Mouse (Mus musculus) MEL (cell line): ENCODE data around the gene Ucp3. TPM values are rescaled to one million over a fixed set of nuclear protein-coding genes. Genes with fewer than 3 reads are reported as not detected.

Source experiments
- DNase-seq: peaks from one replicate; pipeline ENCODE4 v3.0.0; 2011; ENCODE audit warnings: low read depth, low spot score
- H3K27ac ChIP-seq: 2 replicates; pipeline ENCODE4 v1.5.1; 2012; ENCODE audit warnings: low read depth, mild to moderate bottlenecking, control low read depth, low read length, moderate library complexity; ENCODE audit not compliant: control insufficient read depth
- H3K27me3 ChIP-seq, 2 experiments: fragments of 150-350 bp in 1 of 2; sonication (generic) in 1 of 2; 2 replicates each; pipeline ENCODE4 v1.6.1; 2012; ENCODE audit warnings: low read length in 2 of 2, mild to moderate bottlenecking in 2 of 2, improper control_type of control experiment in 1 of 2, moderate library complexity in 1 of 2; ENCODE audit not compliant: insufficient read depth in 2 of 2, control insufficient read depth in 1 of 2
- H3K36me3 ChIP-seq, 2 experiments: 2 replicates each; pipeline ENCODE4 v1.6.1; 2012 to 2014; ENCODE audit warnings: low read length in 2 of 2, improper control_type of control experiment in 1 of 2, inconsistent platforms in 1 of 2, mild to moderate bottlenecking in 1 of 2; ENCODE audit not compliant: insufficient read depth in 2 of 2, control insufficient read depth in 1 of 2
- H3K4me1 ChIP-seq, 2 experiments: fragments of 150-350 bp in 1 of 2; sonication (generic) in 1 of 2; 2 replicates each; pipeline ENCODE4 v1.6.1; 2012; ENCODE audit warnings: low read length in 2 of 2, improper control_type of control experiment in 1 of 2, mild to moderate bottlenecking in 1 of 2; ENCODE audit not compliant: insufficient read depth in 2 of 2, control insufficient read depth in 1 of 2
- H3K4me3 ChIP-seq, 2 experiments: fragments of 150-350 bp in 1 of 2; sonication (generic) in 1 of 2; 2 replicates each; pipeline ENCODE4 v1.5.1; 2012; ENCODE audit warnings: low read depth in 2 of 2, low read length in 2 of 2, mild to moderate bottlenecking in 2 of 2, moderate library complexity in 2 of 2, control low read depth in 1 of 2, improper control_type of control experiment in 1 of 2; ENCODE audit not compliant: control insufficient read depth in 1 of 2, insufficient read depth in 1 of 2
- H3K79me2 ChIP-seq: 2 replicates; pipeline ENCODE4 v1.6.1; 2012; ENCODE audit warnings: mild to moderate bottlenecking, low read length, moderate library complexity; ENCODE audit not compliant: control insufficient read depth, poor library complexity, insufficient read depth
- H3K9ac ChIP-seq: 2 replicates; pipeline ENCODE4 v1.6.1; 2012; ENCODE audit warnings: low read depth, mild to moderate bottlenecking, control low read depth, low read length, moderate library complexity; ENCODE audit not compliant: control insufficient read depth, poor library complexity, severe bottlenecking
- H3K9me3 ChIP-seq: fragments of 150-350 bp; sonication (generic); replicated peaks from 2 replicates; pipeline ENCODE4 v1.6.1; 2012; ENCODE audit warnings: mild to moderate bottlenecking, low read length, improper control_type of control experiment, moderate library complexity; ENCODE audit not compliant: insufficient read depth
- KAT2A ChIP-seq: conservative IDR thresholded peaks from 2 replicates; pipeline ENCODE4 v1.6.1; 2012; ENCODE audit warnings: low read depth, low read length, improper control_type of control experiment, inconsistent platforms
- MYB ChIP-seq: IDR thresholded peaks from 2 replicates; pipeline ENCODE4 v1.6.1; 2011; ENCODE audit warnings: mild to moderate bottlenecking, low read depth, low read length, improper control_type of control experiment
- POLR2A ChIP-seq, 2 experiments: IDR thresholded peaks; 2 replicates each; pipeline ENCODE4 v1.6.1; 2011 to 2012; ENCODE audit warnings: low read length in 2 of 2, mild to moderate bottlenecking in 2 of 2, control low read depth in 1 of 2, improper control_type of control experiment in 1 of 2, low read depth in 1 of 2, moderate library complexity in 1 of 2; ENCODE audit not compliant: control insufficient read depth in 1 of 2, insufficient read depth in 1 of 2, poor library complexity in 1 of 2
- POLR2AphosphoS5 ChIP-seq: IDR thresholded peaks from 2 replicates; pipeline ENCODE4 v1.6.1; 2012; ENCODE audit warnings: low read depth, borderline replicate concordance, mild to moderate bottlenecking, inconsistent platforms, low read length, moderate library complexity, mixed read lengths
- RCOR1 ChIP-seq: IDR thresholded peaks from 2 replicates; pipeline ENCODE4 v1.6.1; 2012; ENCODE audit warnings: low read depth, mild to moderate bottlenecking, inconsistent platforms, low read length, improper control_type of control experiment
- USF1 ChIP-seq: IDR thresholded peaks from 2 replicates; pipeline ENCODE4 v1.6.1; 2014; ENCODE audit warnings: low read depth, mild to moderate bottlenecking, inconsistent platforms, low read length, improper control_type of control experiment, moderate library complexity
- ZKSCAN1 ChIP-seq: IDR thresholded peaks from 2 replicates; pipeline ENCODE4 v1.6.1; 2012; ENCODE audit warnings: low read depth, mild to moderate bottlenecking, inconsistent platforms, low read length, improper control_type of control experiment, moderate library complexity
- polyA plus RNA-seq, 2 experiments: library from polyadenylated mRNA; stranded (reverse) in 1 of 2; unstranded in 1 of 2; fragments of >175 nt in 1 of 2; fragments of >200 nt in 1 of 2; gene quantifications; 2 replicates each; pipeline versions ENCODE4 v1.2.1 to v1.2.4; 2012; ENCODE audit warnings: low replicate concordance in 2 of 2, low read depth in 1 of 2; ENCODE audit not compliant: insufficient read length in 2 of 2, insufficient read depth in 1 of 2, missing spikeins in 1 of 2
- total RNA-seq: library from RNA; depleted of rRNA; stranded (reverse); fragments of 300-350 nt; gene quantifications from 2 replicates; pipeline ENCODE4 v1.2.3, GENCODE M21; 2012

The Ucp3 gene
- total and polyA plus RNA-seq, 3 experiments: not detected

DNA sequence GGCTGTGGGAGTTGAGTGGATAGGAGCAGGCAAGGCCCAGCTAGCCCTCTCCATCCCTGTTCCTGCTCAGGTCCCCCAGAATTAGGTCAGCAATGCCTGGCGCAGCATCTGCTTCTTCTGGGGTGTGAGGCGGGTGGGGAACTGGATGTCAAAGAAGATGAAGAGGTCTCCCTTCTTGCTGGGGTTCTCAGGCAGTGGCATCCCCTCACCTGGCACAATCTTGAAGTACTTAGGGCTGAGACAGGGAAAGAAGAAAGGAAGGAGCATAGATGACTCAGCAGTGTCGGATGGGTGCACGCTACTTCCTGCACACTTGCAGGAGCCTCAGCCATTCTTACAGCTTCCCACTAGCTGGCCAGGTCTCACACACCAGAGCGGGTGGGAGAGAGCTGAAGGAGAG, 30.3 kb downstream of the Ucp3 start:
- Histone ChIP-seq H3K27me3 (no peaks in the 10 kb centered on the region), H3K4me1 (peaks cover 0 to 7% of the 10 kb centered on the region in 2 experiments; a peak in 1 of 4 replicates), H3K9me3 (no peaks in the 10 kb centered on the region), H3K4me3 (no peak overlapping the region), H3K36me3 (no peaks in the 10 kb centered on the region; a peak in 1 of 4 replicates), H3K9ac (no peak overlapping the region), H3K27ac (no peak overlapping the region), H3K79me2 (no peaks in the 10 kb centered on the region)
- no peak for TF ChIP-seq USF1
- TF ChIP-seq MYB: no peak
- peak; percentile 32 for DNase-seq

DNA sequence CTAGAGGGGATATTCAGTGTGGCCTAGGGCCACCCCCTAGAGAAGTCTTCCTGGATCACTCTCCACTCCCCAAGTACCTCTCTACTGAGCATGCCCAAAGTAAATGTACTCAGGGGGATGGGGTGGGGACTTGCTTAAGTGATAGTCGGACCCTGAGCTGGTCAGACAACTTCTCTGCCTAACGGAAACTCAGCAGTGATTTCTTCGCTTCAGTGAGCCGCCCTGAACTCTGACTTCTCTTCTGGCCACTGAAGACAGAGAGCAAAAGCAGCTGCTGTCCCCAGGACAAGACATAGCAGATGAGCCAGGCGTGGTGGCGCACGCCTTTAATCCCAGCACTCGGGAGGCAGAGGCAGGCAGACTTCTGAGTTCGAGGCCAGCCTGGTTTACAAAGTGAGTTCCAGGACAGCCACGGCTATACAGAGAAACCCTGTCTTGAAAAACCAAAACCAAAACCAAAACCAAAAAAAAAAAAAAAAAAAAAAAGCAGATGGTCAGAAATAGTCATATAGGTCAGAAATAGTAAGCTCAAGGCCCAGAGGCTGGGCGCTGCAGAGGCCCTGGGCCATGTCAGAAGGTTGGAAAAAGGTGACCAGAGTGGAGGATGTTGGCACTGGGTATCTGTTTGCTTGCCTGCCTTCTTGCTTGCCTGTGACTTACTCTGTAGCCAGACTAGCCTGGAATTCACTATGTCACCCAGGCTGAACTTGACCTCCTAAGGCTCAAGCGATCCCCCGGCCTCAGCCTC, 32.1 kb downstream of the Ucp3 start:
- Histone ChIP-seq H3K9ac (no peak overlapping the region), H3K4me1 (peaks cover 2 to 17% of the 10 kb centered on the region in 2 experiments; a peak in 2 of 4 replicates), H3K27ac (no peak overlapping the region)

DNA sequence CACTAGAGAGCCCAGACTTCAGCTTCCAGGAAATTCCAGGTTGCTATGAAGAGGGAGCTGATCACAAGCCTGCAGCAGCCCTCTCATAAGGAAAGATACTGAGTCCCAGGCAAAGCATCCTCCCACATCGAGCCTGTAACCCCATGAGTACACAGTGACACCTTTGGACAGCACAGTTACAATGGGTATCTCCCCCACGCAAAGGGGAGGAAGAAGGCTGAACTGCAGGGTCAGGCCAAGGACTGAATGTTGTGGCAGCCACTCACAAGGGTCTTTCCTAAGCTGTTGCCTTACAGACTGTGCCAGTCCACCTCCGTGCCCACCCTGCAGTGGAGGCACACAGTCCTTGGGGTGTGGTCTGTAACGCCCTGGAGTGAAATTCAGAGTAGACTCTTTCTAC, 33.7 kb downstream of the Ucp3 start:
- peaks cover 2 to 13% of the 10 kb centered on the region in 2 experiments; a peak in 2 of 4 replicates for H3K4me1 ChIP-seq
- H3K36me3 ChIP-seq: peaks cover 0 to 5% of the 10 kb centered on the region in 2 experiments; a peak in 2 of 4 replicates
- H3K9me3 ChIP-seq: no peaks in the 10 kb centered on the region
- no peak for DNase-seq
- H3K79me2 ChIP-seq: no peaks in the 10 kb centered on the region
- H3K27ac ChIP-seq: no peak overlapping the region
- no peak overlapping the region for H3K4me3 ChIP-seq
- H3K27me3 ChIP-seq: no peaks in the 10 kb centered on the region
- no peak overlapping the region for H3K9ac ChIP-seq
- TF ChIP-seq ZKSCAN1: no peak
- no peak for TF ChIP-seq RCOR1
- peak; percentile 77; the same call in 1 of the 2 replicates for TF ChIP-seq POLR2AphosphoS5

More for the DNA sequence above, 32.1 kb downstream of the Ucp3 start:
- Histone ChIP-seq H3K27me3 (no peaks in the 10 kb centered on the region), H3K36me3 (peaks cover 0 to 5% of the 10 kb centered on the region in 2 experiments; a peak in 2 of 4 replicates), H3K4me3 (no peak overlapping the region), H3K79me2 (no peaks in the 10 kb centered on the region), H3K9me3 (no peaks in the 10 kb centered on the region)
- DNase-seq: no peak
- TF ChIP-seq POLR2A (IDR thresholded peaks at IDR 0.05; ENCODE audit: control insufficient read depth in 1 of 2, insufficient read depth in 1 of 2, low read depth in 1 of 2, low read length in 2 of 2, poor library complexity in 1 of 2): 0 out of 4 replicates have a peak, but pooled peaks of 1 of the 2 experiments have one; percentile 26
- TF ChIP-seq KAT2A: no peak
